Mouse (Mus musculus): ENCODE data around the gene Smim14.

DNA sequence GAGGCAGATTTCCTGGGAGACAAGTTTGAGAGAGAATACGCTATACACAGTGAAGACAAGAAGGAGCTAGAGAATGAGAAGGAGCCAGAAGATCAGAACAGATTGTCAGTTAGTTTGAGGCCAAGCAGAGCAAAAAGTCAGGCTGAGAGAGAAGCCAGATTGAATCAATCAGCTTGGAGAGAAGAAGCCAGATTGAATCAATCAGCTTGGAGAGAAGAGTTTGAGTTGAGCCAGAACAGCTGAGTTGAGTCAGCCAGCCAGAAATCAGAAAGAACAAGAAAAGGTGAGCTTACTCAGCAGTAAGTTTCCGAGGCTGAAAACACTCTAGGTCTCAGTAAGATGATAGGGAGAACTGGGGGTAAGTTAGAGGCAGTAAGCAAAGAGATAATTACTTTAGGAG lies 37.9 kb upstream of the Smim14 start:
- TF ChIP-seq CTCF (IDR thresholded peaks at IDR 0.05; ENCODE audit: low read depth, low read length) (no peak), POLR2A (IDR thresholded peaks at IDR 0.05; ENCODE audit: insufficient read depth, low read length) (no peak)
